Comparison of ENCODE assay signal across 8 mouse cellular contexts in the genomic region with DNA sequence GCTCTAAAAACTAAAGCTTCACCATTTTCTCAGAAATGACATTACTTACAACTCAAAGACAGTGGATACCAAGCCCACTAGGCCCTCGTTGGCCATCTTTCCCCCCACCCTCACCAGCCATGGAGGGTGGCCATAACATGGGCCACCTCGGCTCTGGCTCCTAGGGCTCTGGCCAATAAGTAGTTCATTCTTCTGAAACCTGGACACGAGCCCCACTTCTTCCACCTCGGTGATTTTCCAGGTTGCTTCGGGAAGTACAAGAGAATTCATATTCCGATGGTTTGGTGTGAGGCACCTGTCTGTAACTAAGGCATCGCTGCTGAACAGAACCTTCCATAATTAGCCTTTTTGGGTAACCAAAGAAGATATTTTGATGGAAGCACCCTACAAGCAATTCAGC.
DNase-seq lines count a peak whose midpoint lies in the region; ATAC-seq and TF ChIP-seq lines count a peak whose summit lies in the region.

No protein-coding gene starts in this region.

- peak overlapping the region; percentile 94 for H3K27ac ChIP-seq in gastrocnemius, adult 2 months
- peak overlapping the region; percentile 86; the same call in 1 of the 2 replicates for H3K27ac ChIP-seq in intestine, postnatal 0 days (ENCODE audit: low read depth, low read length)
- H3K27ac ChIP-seq in neural tube, embryonic 13.5 days (replicated peaks), result peak overlapping the region; percentile 98

- H3K4me2 ChIP-seq in intestine, postnatal 0 days (replicated peaks; ENCODE audit: low read depth), result peak overlapping the region; percentile 81
- peak overlapping the region; percentile 79 for H3K4me2 ChIP-seq in neural tube, embryonic 13.5 days

- H3K9ac ChIP-seq in intestine, postnatal 0 days (ENCODE audit: low read depth, low read length), result peak overlapping the region; percentile 70
- H3K9ac ChIP-seq in neural tube, embryonic 13.5 days, result peak overlapping the region; percentile 88

- no peak for TF ChIP-seq CTCF in gastrocnemius, adult 2 months (IDR thresholded peaks at IDR 0.05)
- no peak for TF ChIP-seq CTCF in intestine, postnatal 0 days (IDR thresholded peaks at IDR 0.05; ENCODE audit: low read depth)

- H3K27me3 ChIP-seq in intestine, postnatal 0 days (replicated peaks; ENCODE audit: control insufficient read depth, insufficient read depth, low read length), result no peaks in the 10 kb centered on the region
- no peaks in the 10 kb centered on the region for H3K27me3 ChIP-seq in neural tube, embryonic 13.5 days

- ATAC-seq in intestine, postnatal 0 days, result no peak
- no peak for ATAC-seq in neural tube, embryonic 13.5 days (ENCODE audit: low read depth)

- no peak for DNase-seq in gastrocnemius, adult 2 months
- no peak for DNase-seq in gastrocnemius, adult 18-20 months (ENCODE audit: low spot score)
- DNase-seq in 3134 (ENCODE audit: extremely low read depth, insufficient read length, low spot score), result peak; percentile 51
- DNase-seq in cerebellum, postnatal 36 days, result peak; percentile 48 to 54
- DNase-seq in layer of hippocampus, adult 9-10 months (ENCODE audit: low spot score), result no peak
- DNase-seq in left cerebral cortex, adult 9 months (ENCODE audit: low spot score in 2 of 2), result no peak

- no peaks in the 10 kb centered on the region for H3K36me3 ChIP-seq in intestine, postnatal 0 days (ENCODE audit: control insufficient read depth, insufficient read depth)
- no peaks in the 10 kb centered on the region for H3K36me3 ChIP-seq in neural tube, embryonic 13.5 days

- 40% methylated on average over 7 of the region's 7 CpGs for WGBS in intestine, postnatal 0 days
- WGBS in neural tube, embryonic 13.5 days, result 64% methylated on average over 7 of the region's 7 CpGs

- H3K4me1 ChIP-seq in intestine, postnatal 0 days (replicated peaks; ENCODE audit: control insufficient read depth, insufficient read depth, low read length), result peaks cover 14% of the 10 kb centered on the region
- peaks cover 28% of the 10 kb centered on the region for H3K4me1 ChIP-seq in neural tube, embryonic 13.5 days (replicated peaks)

- H3K4me3 ChIP-seq in gastrocnemius, adult 2 months, result peak overlapping the region; percentile 91
- H3K4me3 ChIP-seq in intestine, postnatal 0 days (ENCODE audit: low read depth, low read length), result peak overlapping the region; percentile 61
- peak overlapping the region; percentile 66 for H3K4me3 ChIP-seq in neural tube, embryonic 13.5 days

- no peaks in the 10 kb centered on the region for H3K9me3 ChIP-seq in intestine, postnatal 0 days (ENCODE audit: control insufficient read depth)
- H3K9me3 ChIP-seq in neural tube, embryonic 13.5 days, result no peaks in the 10 kb centered on the region

- intact Hi-C loops in gastrocnemius, adult 2 months (cut with DNase I), result loop anchor here (2.0 to 5.0 kb wide), 2 partner anchors 84 to 125 kb away; no protein-coding TSS in a partner anchor

Comparison
In these comparisons a context has a peak if more than half of its experiments do, and no peak if none do; other contexts are left out.
1. DNase-seq: peak in 3134 (single experiment) and cerebellum, postnatal 36 days (2 of 2); none in gastrocnemius, adult 2 months (single experiment), gastrocnemius, adult 18-20 months (single experiment), layer of hippocampus, adult 9-10 months (single experiment) and left cerebral cortex, adult 9 months (0 of 2).
2. Peak in every context shown above with its lines, with median percentiles within 50 percentile points of each other: H3K27ac ChIP-seq and H3K4me3 ChIP-seq.